Mouse (Mus musculus): ENCODE measurements at regions not wholly inside any gene's neighbourhood (a gene's known extent, or its start where the extent isn't known, plus 50 kb on each side); places are given as distances from the start of the nearest gene placed in this dataset.
A peak's percentile ranks its signal among the peaks of the same experiment; 100 is the strongest.

DNA sequence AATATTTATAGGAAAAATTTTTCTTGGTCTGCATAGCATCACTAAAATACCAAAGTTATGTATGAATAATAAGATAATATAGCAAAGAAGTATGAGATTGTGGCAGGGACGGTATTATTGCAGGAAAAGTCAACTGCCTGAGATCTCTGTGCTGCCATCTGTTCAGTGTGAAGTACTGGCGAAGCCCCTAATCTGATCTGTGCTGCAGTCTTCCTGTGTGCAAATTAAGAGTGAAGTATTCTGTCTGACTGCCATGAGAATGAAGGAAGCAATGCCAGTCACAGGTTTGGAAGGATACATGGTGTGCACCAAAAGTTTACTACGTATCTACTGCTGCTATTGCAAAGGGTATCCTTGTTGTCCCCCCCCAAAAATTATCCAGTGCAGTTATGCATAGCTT lies 501.5 kb downstream of the Rab28 start:
- no peak for DNase-seq (ENCODE audit: low spot score)

DNA sequence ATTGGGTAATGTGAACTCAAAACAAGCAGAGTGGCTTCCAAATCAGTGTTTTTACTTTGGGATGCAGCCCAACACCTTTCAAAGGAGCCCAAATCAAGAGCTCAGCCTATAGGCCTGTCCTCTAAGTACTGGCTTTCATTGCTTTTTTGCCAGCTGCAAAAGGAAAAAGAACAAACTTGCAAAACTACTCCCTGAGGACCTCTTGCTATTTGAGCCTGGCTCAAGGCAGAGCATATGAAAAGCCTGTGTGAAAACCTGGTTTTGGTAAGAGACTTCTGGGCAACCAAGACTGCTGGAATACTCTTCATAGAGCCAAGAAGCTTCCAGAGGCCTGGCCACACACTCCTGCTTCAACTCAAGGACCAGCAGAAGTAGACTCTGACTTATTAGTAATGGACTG lies 503.5 kb downstream of the Rab28 start:
- no peak for DNase-seq (ENCODE audit: low spot score)

DNA sequence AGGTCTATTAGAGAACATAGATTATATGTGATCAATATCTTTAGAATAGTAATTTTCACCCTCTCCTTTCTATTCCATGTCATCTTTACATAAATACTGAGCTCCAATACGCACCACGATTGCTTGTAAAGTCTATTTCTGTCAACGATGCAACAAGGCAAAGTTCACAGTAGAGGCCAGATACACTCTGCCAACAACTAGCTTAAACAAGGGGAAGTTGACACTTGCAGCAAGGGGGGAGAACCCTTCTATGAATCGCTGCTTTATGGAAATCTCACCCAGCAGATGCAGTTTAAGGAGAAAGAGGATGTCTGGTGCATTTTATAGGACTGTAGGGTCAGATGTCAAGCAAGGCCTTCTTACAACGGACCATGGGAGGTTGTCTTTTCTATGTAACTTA lies 520.8 kb downstream of the Rab28 start:
- no peak for DNase-seq (ENCODE audit: low spot score)

DNA sequence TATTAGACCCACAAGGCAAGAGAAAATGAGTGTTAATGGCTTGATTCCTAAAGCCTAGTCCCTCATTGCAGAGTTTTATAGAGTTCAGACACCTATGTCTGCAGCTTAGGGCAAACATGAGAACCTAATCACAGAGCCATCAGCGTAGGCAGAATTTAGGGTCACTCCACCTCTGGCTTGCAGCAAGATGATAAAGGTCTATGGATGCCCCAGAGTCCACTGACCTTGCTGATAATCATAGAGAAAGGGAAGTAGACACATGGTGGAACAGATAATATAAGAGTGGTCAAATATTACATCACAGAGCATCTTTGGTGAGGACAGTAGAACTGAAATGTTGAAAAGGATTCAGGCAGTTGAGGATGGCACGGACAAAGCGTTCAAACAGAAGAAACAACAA lies 530.7 kb downstream of the Rab28 start:
- no peak for DNase-seq (ENCODE audit: low spot score)

DNA sequence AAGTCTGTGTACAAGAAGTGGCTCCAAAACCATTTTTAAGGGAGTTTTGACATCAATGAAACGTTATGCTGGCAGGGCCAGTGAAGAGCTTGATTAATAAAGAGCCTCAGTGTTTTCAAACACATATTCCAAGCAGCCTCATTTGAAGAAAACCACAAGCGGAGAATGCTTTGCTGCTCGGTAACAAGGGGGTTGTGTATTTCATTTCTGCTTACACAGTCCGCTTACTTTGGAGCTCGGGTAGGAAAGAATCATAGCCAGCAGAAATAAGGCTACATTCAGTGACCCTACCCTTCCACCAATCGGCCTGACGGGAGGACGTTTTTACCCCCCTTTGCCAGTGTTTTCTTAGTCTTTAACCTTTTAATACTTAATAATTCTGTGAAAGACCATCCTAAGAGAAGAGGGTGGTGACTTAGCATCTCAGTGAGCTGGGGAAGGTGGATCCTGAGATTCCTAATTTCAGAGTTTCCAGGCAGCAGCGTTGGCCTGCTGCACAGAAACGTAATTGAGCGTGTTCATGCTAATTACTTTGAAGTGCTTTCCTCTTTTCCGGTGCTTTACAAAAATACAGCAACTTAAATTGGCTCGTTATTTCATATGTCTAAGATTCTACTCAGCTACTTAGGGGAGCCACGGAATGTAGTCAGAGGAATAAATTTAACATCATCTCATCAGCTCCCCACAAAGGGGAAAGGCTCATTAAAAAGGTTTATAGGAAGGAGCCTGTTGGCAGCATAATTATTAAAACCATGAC lies 541.9 kb downstream of the Rab28 start:
- no peak for DNase-seq (ENCODE audit: low spot score)

DNA sequence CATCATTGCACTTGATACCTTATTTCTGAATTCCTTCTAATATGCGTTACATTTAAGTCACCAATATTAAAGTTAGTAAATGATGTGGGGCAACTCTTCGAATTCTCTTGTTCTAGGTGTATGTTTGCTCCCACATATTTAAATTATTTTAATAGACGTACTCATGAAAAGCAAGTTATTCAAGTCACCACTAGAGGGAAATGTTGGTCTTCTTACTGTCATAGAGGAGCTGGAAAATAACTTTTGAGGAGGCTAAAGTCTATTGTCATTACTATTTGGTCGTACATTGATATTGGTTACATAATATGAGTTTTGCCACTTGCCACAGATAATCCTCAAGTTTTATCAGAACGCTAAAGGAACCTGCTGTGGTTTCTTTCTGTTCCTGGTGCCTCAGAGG lies 582.9 kb downstream of the Rab28 start:
- peak; percentile 69 for DNase-seq (ENCODE audit: low spot score)

DNA sequence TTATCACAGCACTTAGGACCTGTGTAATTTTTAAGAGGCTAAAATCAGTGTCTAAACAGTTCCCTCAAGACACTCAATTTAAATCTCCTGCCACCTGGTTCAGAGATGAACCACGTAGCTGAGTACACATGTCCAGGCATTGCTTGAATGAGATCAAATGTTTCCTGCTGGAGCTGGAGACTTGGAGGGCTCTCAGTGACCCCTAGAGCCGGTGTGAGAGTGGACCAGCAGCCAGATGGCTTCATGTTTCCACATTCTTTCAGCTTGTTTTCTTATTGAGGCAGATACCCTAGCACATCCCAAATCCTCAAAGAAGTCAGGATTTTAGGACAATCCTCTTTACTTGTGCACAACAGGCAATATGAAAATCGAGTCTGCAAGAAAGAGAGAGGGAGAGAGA lies 590.3 kb downstream of the Rab28 start:
- peak; percentile 35 for DNase-seq (ENCODE audit: low spot score)

DNA sequence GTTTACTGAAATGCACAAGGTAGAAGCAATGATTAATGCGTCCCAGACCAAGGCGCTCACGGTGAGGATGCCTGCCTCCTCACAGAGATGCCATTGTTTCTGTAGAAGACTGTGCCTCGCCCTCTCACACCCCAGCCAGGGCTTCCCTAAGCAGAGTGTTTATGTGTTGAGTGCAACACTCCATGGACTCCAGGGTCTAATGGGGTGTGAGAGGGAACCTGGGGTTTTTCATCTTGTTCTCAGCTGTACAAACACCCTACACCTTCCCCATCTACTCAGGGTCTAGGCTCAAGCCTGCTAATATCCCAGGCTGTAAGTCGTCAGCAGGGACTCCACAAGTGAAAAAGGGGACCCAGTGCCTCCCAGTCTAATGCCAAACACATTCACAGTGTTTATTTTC lies 620.2 kb downstream of the Rab28 start:
- DNase-seq (ENCODE audit: low spot score), result peak; percentile 28

DNA sequence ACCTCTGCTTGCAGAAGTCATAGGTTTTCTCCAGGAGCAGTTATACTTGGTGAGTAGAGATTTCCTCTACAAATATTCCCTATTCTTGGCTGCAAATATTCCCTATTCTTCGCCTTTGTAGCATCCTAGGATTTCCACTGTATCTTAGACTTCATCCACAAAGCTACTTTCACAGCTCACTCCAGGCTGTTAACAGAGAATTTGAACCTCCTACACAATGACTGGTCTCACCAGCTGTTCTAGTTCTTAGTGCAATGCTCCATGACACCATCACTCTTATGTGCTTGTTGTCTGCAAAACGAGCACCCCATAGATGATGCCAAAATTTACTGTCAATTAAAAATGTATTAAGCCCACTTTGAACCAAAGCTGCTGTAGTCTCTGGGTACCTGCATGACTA lies 631.5 kb downstream of the Rab28 start:
- no peak for DNase-seq (ENCODE audit: low spot score)

DNA sequence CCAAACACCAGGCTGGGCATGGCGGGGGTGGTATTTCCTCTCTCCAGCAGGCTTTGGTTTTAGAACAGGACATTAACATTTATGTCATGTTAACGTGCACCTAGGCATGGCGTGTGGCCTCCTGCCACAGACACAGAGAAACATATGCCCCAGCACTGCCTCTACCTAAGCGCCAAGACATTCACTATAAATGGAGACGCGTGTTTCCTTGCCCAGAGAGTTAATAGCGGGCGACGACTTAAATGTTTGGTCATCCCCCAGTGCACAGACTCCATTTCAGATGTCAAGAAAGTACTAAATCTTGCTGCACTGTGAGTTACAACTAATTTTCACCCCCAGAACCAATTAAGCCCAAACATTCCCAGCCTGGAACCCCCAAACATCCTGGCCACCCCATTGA lies 646.3 kb downstream of the Rab28 start:
- no peak for DNase-seq (ENCODE audit: low spot score)

DNA sequence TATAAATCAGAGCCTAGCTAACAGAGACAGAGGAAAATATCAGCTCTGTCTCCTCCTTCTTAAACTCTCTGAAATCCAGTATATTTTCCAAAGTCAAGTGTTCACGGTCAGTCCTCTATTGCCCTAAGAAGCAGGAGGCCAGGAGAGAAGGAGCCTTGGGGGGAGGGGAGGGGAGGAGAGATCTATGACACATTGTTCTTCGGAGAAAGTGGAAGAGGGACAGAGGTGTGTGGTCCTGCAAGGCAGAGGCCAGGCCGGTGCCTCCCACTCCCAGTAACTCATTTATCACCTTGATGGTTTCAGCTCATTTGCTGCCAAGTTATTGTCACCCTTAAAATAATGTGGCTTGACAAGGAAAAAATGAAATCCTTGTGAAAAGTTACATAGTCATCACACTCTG lies 646.7 kb downstream of the Rab28 start:
- no peak for DNase-seq (ENCODE audit: low spot score)

DNA sequence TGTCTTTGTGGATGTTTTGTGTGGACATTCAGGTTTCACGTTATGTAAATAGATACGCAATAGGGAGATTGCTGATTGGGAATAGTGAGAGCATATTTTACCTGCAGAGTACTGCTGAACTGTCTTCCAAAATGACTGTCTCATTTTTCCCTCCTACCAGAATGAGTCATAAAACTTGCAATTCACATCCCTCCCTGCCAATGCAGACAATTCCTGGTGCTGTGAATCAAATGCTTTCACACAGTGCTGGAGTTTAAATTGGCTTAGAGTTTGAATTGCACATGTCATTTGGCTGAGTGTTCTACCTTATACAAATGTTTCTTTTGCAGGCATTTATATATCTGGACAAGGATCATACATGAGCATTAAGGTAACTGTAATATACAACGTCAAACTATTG lies 649.9 kb downstream of the Rab28 start:
- DNase-seq (ENCODE audit: low spot score), result no peak

DNA sequence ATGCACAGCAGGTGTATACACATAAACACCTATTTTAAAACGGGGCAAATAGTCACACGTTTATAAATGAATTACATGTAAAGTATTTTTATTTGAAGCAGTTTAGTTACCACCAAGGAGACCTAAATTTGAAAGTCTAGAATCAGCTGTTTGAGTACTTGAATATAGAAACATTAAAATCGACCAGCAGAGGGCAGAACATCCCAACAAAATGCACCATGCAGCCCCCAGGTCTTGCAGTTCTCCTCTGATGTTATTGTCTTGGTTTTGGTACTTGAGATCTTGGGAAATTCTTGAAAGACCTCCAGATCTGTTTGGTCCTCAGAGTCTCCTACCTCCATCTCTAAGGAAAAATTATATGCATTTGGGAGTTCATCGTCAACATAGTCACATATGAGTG lies 656.0 kb downstream of the Rab28 start:
- DNase-seq (ENCODE audit: low spot score), result peak; percentile 60

DNA sequence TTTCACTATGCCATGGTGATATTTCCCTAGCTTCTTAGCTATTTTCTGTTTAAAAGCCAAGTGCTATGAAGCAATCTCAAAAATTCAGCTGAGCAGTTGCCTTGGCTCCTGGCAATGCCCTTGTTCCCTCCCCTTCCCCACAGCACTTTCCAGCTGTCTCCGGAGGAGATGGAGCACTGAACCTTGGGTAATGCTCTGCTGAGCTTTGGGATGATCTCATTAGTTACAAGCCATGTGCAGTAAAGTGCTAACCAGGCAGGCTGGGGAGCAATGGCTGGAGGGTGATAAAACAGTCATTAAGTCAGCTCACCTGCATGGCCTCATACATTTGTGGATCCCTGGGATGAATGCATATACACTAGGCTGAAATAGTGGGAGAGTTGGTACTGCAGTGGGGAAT lies 659.4 kb downstream of the Rab28 start:
- no peak for DNase-seq (ENCODE audit: low spot score)

DNA sequence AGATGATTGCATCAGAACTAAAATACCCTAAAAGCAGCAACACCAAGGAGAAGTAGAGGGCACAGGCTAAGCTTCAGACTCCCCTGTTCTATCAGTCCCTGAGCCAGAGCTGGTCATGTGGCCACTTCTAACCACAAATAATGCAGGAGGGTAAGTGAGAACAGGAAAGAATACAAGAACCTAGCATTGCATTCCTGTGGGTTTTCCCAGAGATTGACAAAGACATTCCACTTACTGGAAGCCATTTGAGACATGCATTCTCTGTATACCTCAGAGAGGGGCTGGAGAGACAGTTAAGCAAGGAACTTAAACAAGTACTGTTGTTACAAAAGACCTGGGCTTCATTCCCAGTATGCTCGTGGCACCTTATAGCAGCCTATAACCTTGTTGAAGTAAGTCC lies 662.7 kb downstream of the Rab28 start:
- no peak for DNase-seq (ENCODE audit: low spot score)

DNA sequence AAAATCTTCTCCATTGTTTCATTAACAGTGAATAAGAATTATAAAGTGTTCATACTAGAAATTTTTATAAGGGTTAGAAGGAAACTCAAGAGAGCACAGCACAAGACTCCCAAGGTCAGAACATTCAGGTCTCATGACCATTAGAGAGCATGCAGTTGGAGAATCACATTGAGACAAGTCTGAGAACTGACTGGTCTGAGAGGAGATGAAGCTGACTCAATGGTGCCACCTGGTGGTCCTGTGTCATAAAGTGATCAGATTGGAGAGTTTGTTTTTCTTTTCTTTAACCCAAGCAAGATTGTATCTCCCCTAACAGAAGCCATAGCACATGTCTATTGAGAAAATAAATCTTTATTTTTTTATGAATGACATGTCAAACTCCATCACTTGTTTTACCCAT lies 663.5 kb downstream of the Rab28 start:
- DNase-seq (ENCODE audit: low spot score), result peak; percentile 85

DNA sequence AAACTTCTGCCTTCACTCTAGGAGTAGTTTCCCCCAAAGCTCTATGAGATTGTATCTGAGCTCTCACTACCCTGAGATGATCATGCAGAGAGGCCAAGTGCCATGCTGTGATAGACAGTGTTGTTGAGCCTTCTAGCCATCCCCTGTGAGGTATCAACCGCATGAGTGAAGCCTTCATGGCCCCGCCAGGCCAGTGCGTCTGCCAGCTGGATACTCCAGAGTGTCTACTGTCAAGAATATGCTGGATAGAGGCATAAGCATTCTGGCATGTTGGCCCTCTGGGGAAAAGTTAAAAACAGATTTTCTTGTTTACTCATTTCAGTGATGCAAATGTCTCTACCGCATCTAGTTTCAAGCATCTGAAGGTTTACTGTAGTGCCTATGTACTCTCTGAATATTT lies 669.2 kb downstream of the Rab28 start:
- DNase-seq (ENCODE audit: low spot score), result no peak

DNA sequence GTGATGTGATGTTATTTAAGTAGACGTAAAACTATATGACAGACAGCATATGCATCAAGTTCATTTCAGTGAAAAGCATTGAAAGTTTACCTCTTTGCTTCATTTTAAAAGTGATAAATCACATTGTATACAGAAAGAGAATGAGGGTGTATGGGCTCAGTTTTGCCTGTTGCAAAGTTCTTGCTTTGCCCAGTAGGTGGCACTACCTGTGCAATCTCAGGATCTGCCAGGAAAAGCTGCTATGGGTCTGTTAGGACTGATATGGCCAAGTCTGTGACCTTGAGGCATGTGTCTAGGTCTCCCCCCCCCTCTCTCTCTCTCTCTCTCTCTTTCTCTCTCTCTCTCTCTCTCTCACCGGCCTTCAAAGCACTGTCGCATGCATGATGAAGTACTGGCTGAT lies 701.3 kb downstream of the Rab28 start:
- DNase-seq (ENCODE audit: low spot score), result peak; percentile 22

DNA sequence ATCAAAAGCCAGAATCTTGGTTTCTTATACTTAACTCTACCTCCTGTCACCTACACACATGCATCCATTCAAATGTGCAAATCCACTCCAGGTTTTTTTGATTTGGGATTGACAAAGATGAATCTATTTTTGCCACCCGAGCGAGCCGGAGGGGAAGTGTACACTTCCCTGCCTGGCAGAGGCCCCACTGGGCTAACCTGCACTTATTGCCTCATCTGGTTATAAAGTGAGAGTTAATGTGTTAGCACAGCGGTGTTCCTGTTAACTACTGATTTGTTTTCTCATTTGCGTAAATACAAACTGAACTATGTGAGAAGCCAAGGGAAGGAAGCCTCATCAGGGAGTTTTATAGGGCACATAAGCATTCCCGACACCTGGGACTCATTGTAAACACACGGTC lies 721.4 kb downstream of the Rab28 start:
- no peak for DNase-seq (ENCODE audit: low spot score)

DNA sequence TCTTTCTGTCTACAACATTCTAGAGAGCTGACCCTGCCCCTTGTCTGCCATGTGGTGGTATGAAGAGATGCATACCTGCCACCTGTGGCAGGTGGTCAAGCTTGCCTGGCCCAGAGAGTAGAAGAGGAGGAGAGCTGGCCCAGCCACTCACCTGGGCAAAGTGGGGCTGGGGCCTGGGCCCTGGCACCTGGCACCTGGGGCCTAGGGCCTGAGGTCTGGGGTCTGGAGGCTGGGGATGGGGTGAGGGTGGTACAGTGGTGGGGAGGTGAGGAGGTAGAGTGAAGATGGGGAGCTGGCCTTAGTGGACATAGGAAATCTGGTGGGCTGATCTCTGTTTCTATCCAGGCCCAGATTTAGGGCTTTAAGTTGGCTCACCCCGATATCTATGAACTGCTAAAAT lies 733.1 kb downstream of the Rab28 start:
- no peak for DNase-seq (ENCODE audit: low spot score)

DNA sequence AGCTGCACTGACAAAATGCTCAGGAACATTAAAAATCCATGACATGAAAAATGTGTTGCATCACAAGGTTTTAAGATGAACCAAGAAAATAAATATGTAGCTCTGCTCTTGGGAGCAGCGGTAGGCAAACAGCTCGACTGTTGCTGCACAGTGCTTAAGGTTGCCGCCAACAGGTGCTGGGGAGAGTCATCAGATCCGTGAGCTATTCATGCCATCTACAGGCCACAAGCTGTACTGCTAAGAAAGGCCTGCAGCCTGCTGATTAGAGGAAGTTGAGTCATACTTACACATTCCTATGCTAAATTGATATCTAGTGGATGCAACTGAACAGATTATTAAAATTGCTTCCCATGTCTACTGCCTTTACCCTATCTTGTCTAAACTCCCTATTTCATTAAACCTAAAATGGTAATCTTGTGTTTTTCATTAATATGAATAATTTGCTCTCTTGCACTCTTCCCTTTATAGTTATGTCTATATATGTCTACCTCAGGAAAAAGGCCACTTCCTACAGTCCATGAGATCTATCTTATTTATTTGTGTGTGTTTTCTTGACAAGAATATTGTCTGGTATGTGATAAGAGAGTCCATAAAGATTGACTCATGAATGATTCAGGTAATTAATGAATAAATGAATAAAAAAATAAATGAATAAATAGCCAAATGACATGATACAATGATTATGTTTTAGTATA lies 754.9 kb downstream of the Rab28 start:
- DNase-seq (ENCODE audit: low spot score), result peak; percentile 82

DNA sequence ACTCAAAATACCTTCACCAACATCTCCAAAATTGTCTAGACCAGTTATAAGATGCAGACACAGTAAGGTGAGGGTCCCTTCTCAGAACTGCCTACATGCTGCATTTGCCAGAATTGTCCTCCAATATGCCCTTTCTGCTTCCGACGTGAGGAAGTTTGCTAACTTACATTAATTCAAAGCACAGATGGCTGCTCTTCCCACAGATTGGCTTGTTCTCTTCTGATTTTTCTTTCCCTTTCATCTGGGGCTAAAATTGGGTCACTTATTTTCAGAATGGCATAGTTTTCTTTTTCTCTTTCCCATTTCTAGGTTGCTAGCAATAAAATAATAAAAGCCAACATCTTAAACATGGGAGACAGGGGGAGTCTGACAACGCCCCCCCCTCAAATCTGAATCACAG lies 778.8 kb downstream of the Rab28 start:
- no peak for DNase-seq (ENCODE audit: low spot score)

DNA sequence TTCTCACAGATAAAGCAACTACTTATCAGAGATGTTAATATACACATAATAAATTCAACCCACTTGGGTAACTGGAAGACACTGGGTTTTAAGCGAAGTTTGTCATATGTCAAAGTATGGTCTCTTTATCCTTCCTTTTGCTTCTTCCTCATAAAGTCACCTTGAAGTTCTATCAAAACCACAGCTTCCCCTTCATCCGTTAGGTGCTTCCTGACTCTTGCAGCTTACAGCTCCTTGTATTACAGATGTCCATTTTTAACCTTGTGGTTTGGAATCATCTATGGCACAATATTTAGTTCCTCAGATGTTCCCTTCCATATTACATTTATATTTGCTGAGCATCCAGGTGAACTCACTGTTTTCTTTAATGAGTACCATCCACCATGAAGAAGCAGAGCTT lies 787.0 kb downstream of the Rab28 start:
- no peak for DNase-seq (ENCODE audit: low spot score)

DNA sequence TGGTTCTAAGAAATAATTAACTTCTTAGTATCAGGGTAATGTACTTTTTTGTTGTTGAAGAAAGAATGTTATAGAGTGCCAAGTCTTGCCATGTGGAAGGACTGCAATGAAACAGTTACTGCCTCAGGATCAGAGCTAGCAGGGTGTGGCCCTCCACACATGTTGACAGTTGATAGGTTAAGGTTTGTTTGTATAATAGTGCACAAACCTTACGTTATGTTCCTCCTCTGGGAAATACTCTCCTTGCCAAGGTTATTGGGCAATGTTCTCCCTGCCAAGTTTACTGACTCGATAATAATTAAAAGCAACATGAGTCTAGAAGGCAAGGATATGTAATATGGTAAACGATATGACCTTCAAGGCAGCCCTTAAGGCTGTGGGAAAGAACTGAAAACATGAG lies 799.2 kb downstream of the Rab28 start:
- no peak for DNase-seq (ENCODE audit: low spot score)
